Comparison of ENCODE assay signal across 28 mouse cellular contexts in genomic region chr9:15254501-15254900, GRCm38 (mm10). TPM values are rescaled to one million over a fixed set of nuclear protein-coding genes. Genes with fewer than 3 reads are reported as not detected.
"Had no signal": no experiment of that assay in that cellular context is flagged by ENCODE, and none has a peak within 500 bp of the region (broad histone marks: within the 10 kb centered on the region; RNA-seq: fewer than 3 reads in every experiment).

No protein-coding gene starts in this region.

- H3K27me3 ChIP-seq: limb, embryonic 12.5 days; limb, embryonic 13.5 days; limb, embryonic 15.5 days; liver, embryonic 12.5 days; liver, embryonic 13.5 days; liver, embryonic 15.5 days; lung, embryonic 15.5 days; midbrain, embryonic 12.5 days; midbrain, embryonic 13.5 days; midbrain, embryonic 15.5 days; neural tube, embryonic 12.5 days had no signal

- H3K4me3 ChIP-seq: limb, embryonic 10.5 days; limb, embryonic 12.5 days; limb, embryonic 13.5 days; limb, embryonic 15.5 days; liver, embryonic 12.5 days; liver, embryonic 13.5 days; liver, embryonic 15.5 days; lung, embryonic 15.5 days; megakaryocyte, embryonic 14.5 days; midbrain, embryonic 10.5 days; midbrain, embryonic 12.5 days; midbrain, embryonic 13.5 days; midbrain, embryonic 15.5 days; myocyte; neural tube, embryonic 12.5 days had no signal

- DNase-seq: left cerebral cortex, postnatal 4 days; liver; liver, embryonic 13.5 days; liver, postnatal 0 days; lung, adult 18-20 months; lung, adult 2 months; lung, embryonic 14.5 days; lung, postnatal 10 days; lung, postnatal 14 days; lung, postnatal 36 days; lung, postnatal 4 days; midbrain, embryonic 14.5 days had no signal

- H3K4me1 ChIP-seq: limb, embryonic 10.5 days; limb, embryonic 12.5 days; limb, embryonic 13.5 days; limb, embryonic 15.5 days; liver, embryonic 12.5 days; liver, embryonic 13.5 days; liver, embryonic 15.5 days; lung, embryonic 15.5 days; midbrain, embryonic 10.5 days; midbrain, embryonic 12.5 days; midbrain, embryonic 13.5 days; midbrain, embryonic 15.5 days; neural tube, embryonic 12.5 days had no signal

- H3K36me3 ChIP-seq: limb, embryonic 10.5 days; limb, embryonic 12.5 days; limb, embryonic 13.5 days; limb, embryonic 15.5 days; liver, embryonic 12.5 days; liver, embryonic 13.5 days; liver, embryonic 15.5 days; lung, embryonic 15.5 days; midbrain, embryonic 10.5 days; midbrain, embryonic 12.5 days; midbrain, embryonic 13.5 days; midbrain, embryonic 15.5 days; neural tube, embryonic 12.5 days had no signal

- H3K27ac ChIP-seq: limb, embryonic 10.5 days; limb, embryonic 12.5 days; limb, embryonic 13.5 days; limb, embryonic 15.5 days; liver, embryonic 12.5 days; liver, embryonic 13.5 days; liver, embryonic 14.5 days; liver, embryonic 15.5 days; lung, embryonic 15.5 days; macrophage; midbrain, embryonic 10.5 days; midbrain, embryonic 12.5 days; midbrain, embryonic 13.5 days; midbrain, embryonic 15.5 days; neural tube, embryonic 12.5 days had no signal

RNA-seq across cellular contexts. Expression of gene Vstm5, which starts 15.7 kb away (rescaled TPM):
- polyA plus RNA-seq: macrophage, myocyte had no signal
